Comparison of ENCODE assay signal across 8 mouse cellular contexts in the genomic region with DNA sequence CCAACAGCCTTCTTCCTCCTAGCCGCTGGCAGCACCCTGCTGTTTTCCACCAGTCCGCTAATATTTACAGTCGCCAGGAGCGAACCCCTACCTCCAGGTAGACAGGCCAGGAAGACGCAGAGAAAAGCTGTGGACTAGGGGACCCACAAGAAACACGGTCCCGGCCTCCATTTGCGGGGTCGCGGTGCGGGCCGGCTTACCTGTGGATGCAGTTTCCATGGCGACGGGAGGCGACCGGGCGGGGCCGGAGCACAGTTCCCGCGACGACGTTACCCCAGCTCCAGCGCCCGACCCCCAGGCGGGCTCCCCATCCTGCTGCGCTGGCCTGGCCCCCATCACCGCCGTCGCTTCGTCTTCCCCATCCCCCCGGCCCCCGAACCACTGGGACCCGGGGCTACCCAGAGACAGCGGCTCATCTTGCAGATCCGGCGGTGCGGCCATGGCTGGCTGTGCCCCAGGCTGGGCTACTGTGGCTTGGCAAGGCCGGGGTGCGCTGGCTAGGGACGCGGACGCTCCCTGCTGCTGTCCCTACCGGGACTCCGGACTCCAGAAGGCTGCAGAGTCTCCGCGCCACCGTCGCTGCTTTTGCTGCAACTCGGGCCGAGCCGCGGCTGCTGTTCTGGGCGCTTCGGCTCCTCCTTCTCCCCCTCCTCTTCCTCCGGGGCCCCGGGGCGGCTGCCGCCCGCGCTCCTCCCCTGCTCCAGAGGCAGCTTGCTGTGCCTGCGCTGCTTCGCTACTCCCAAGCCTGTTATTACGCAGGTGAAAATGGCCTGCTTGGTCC. TPM values are rescaled to one million over a fixed set of nuclear protein-coding genes. Genes with fewer than 3 reads are reported as not detected.
DNase-seq lines count a peak whose midpoint lies in the region; ATAC-seq and TF ChIP-seq lines count a peak whose summit lies in the region.

No protein-coding gene starts in this region.

- WGBS in lung, embryonic 14.5 days, result under 1% methylated on average over 57 of the region's 63 CpGs
- under 1% methylated on average over 56 of the region's 63 CpGs for WGBS in neural tube, embryonic 15.5 days

- peak; percentile 88 for ATAC-seq in frontal cortex, adult (ENCODE audit: low TSS enrichment)
- ATAC-seq in lung, embryonic 14.5 days (ENCODE audit: insufficient read depth), result peak; percentile 88
- ATAC-seq in neural tube, embryonic 15.5 days (ENCODE audit: low FRiP score), result peak; percentile 89

- intact Hi-C loops in heart, postnatal 36 days (cut with DNase I), result no loop called here

- peak overlapping the region; percentile 59 for H3K9ac ChIP-seq in lung, embryonic 14.5 days
- peak overlapping the region; percentile 78 for H3K9ac ChIP-seq in neural tube, embryonic 15.5 days (replicated peaks)

- H3K9me3 ChIP-seq in lung, embryonic 14.5 days (ENCODE audit: low read depth, low read length), result no peaks in the 10 kb centered on the region
- no peaks in the 10 kb centered on the region for H3K9me3 ChIP-seq in neural tube, embryonic 15.5 days (replicated peaks)

- H3K27me3 ChIP-seq in lung, embryonic 14.5 days (ENCODE audit: insufficient read depth, low read length), result peaks cover 24% of the 10 kb centered on the region
- no peaks in the 10 kb centered on the region for H3K27me3 ChIP-seq in neural tube, embryonic 15.5 days (replicated peaks)

- peak overlapping the region; percentile 93 for H3K4me2 ChIP-seq in lung, embryonic 14.5 days
- H3K4me2 ChIP-seq in neural tube, embryonic 15.5 days, result peak overlapping the region; percentile 81

- no peak overlapping the region for H3K27ac ChIP-seq in lung, embryonic 14.5 days (ENCODE audit: low read depth)
- peak overlapping the region; percentile 84 for H3K27ac ChIP-seq in neural tube, embryonic 15.5 days (replicated peaks)

- peak overlapping the region; percentile 71 for H3K4me3 ChIP-seq in lung, embryonic 14.5 days (ENCODE audit: low read depth, low read length)
- H3K4me3 ChIP-seq in neural tube, embryonic 15.5 days (replicated peaks), result peak overlapping the region; percentile 79

- H3K4me1 ChIP-seq in lung, embryonic 14.5 days (ENCODE audit: insufficient read depth), result no peaks in the 10 kb centered on the region; the same call in 1 of the 2 replicates
- H3K4me1 ChIP-seq in neural tube, embryonic 15.5 days, result peaks cover 16% of the 10 kb centered on the region

- H3K36me3 ChIP-seq in lung, embryonic 14.5 days (ENCODE audit: insufficient read depth), result no peaks in the 10 kb centered on the region
- H3K36me3 ChIP-seq in neural tube, embryonic 15.5 days, result no peaks in the 10 kb centered on the region

- DNase-seq in R1 (ENCODE audit: low read depth, low spot score), result peak; percentile 35
- peak; percentile 80 for DNase-seq in cerebellum, adult 8-10 months
- DNase-seq in heart, postnatal 36 days, result peak; percentile 47 to 61
- peak; percentile 73 to 81 for DNase-seq in layer of hippocampus, postnatal 10 days (ENCODE audit: low spot score in 2 of 2)
- DNase-seq in lung, embryonic 14.5 days, result peak; percentile 79
- DNase-seq in urinary bladder, adult 2 months (ENCODE audit: low spot score), result peak; percentile 32

- no peak for TF ChIP-seq CTCF in lung, embryonic 14.5 days (IDR thresholded peaks at IDR 0.05; ENCODE audit: low read depth)

RNA-seq across cellular contexts. Expression of gene Rtn1, which starts 0.6 kb away (rescaled TPM):
- 1 to 10 TPM; 3.5 to 4.6 TPM for total RNA-seq in heart, postnatal 36 days (2021)
- total RNA-seq in layer of hippocampus, postnatal 10 days (2021), result 1,000 to 10,000 TPM; 1,519 to 1,613 TPM
- polyA plus RNA-seq in lung, embryonic 14.5 days (2014; fragmentation: Nextera tagmentation; extraction: Ambion mirVana), result 9.4 and 9.8 TPM in 2 replicates
- polyA plus RNA-seq in neural tube, embryonic 15.5 days (2015; fragmentation: Nextera tagmentation; extraction: Ambion mirVana), result 2,686 and 3,326 TPM in 2 replicates
- polyA plus RNA-seq in urinary bladder, adult 2 months (2012; rRNA removed), result 2.8 and 2.9 TPM in 2 replicates

RNA-seq across cellular contexts. Expression of gene Lrrc9, which starts 33.4 kb away (rescaled TPM):
- under 1 TPM; 0.19 to 0.28 TPM for total RNA-seq in heart, postnatal 36 days (2021)
- 1 to 10 TPM; 1.0 to 1.3 TPM for total RNA-seq in layer of hippocampus, postnatal 10 days (2021)
- polyA plus RNA-seq in lung, embryonic 14.5 days (2014; fragmentation: Nextera tagmentation; extraction: Ambion mirVana), result 0.29 and 0.87 TPM in 2 replicates
- 3.6 and 3.7 TPM in 2 replicates for polyA plus RNA-seq in neural tube, embryonic 15.5 days (2015; fragmentation: Nextera tagmentation; extraction: Ambion mirVana)
- polyA plus RNA-seq in urinary bladder, adult 2 months (2012; rRNA removed), result 0.07 TPM in 2 replicates

Comparison
In these comparisons a context has a peak if more than half of its experiments do, and no peak if none do; other contexts are left out.
1. RNA of gene Rtn1, which starts 0.6 kb away (polyA plus RNA-seq): 2,686 to 3,326 TPM in neural tube, embryonic 15.5 days; 9.4 to 9.8 TPM in lung, embryonic 14.5 days and 2.8 to 2.9 TPM in urinary bladder, adult 2 months; every median in the first group is over 100 times any median in the second.
2. Peak in every context shown above with its lines, with median percentiles within 50 percentile points of each other: DNase-seq and ATAC-seq.